In genomic region chr11:104001395-104001955, GRCm38 (mm10) we compare ENCODE assay signal across 27 mouse cellular contexts. TPM values are rescaled to one million over a fixed set of nuclear protein-coding genes. Genes with fewer than 3 reads are reported as not detected.
DNase-seq lines count a peak whose midpoint lies in the region; ATAC-seq and TF ChIP-seq lines count a peak whose summit lies in the region.
"Had no signal": no experiment of that assay in that cellular context is flagged by ENCODE, and none has a peak within 500 bp of the region (broad histone marks: within the 10 kb centered on the region; RNA-seq: fewer than 3 reads in every experiment).

No protein-coding gene starts in this region.

- intact Hi-C loops in heart, postnatal 36 days (cut with DNase I): no loop called here

- H3K9me3 ChIP-seq in intestine, postnatal 0 days (ENCODE audit: control insufficient read depth): no peaks in the 10 kb centered on the region
- H3K9me3 ChIP-seq: embryonic facial prominence, embryonic 12.5 days; G1E; heart, embryonic 13.5 days; hindbrain, embryonic 10.5 days; intestine, embryonic 15.5 days; limb, embryonic 13.5 days; liver, embryonic 12.5 days; midbrain, embryonic 10.5 days; midbrain, embryonic 15.5 days; neural tube, embryonic 12.5 days; stomach, embryonic 15.5 days had no signal

- TF ChIP-seq POLR2A in spleen, adult 2 months (IDR thresholded peaks at IDR 0.05; ENCODE audit: low read depth, low read length): no peak
- no peak for TF ChIP-seq POLR2A in bone marrow, adult 2 months (IDR thresholded peaks at IDR 0.05; ENCODE audit: borderline replicate concordance, control insufficient read depth, low read depth, low read length)

- peaks cover 22% of the 10 kb centered on the region for H3K4me1 ChIP-seq in spleen, adult 2 months (ENCODE audit: control insufficient read depth, insufficient read depth, insufficient read length)
- H3K4me1 ChIP-seq in bone marrow, adult 2 months (ENCODE audit: control insufficient read depth, insufficient read depth, low read length): peaks cover 2% of the 10 kb centered on the region; the same call in 1 of the 2 replicates
- no peaks in the 10 kb centered on the region for H3K4me1 ChIP-seq in intestine, postnatal 0 days (replicated peaks; ENCODE audit: control insufficient read depth, insufficient read depth, low read length)
- H3K4me1 ChIP-seq: heart, embryonic 13.5 days; intestine, embryonic 15.5 days; limb, embryonic 13.5 days; liver, embryonic 12.5 days; midbrain, embryonic 10.5 days; midbrain, embryonic 15.5 days; neural tube, embryonic 12.5 days; stomach, embryonic 15.5 days had no signal

- no peaks in the 10 kb centered on the region for H3K79me2 ChIP-seq in macrophage (ENCODE audit: inconsistent target)

- no peak for DNase-seq in spleen, adult 2 months (ENCODE audit: low read depth in 1 of 2, low spot score in 2 of 2)
- DNase-seq in spleen, postnatal 10 days (ENCODE audit: low spot score in 2 of 2): no peak
- no peak for DNase-seq in heart, postnatal 36 days
- DNase-seq in cerebellum, adult 9-11 months: no peak
- no peak for DNase-seq in cerebellum, adult 18-20 months
- DNase-seq: embryo, embryonic 11 days; gastrocnemius, adult 2 months; gastrocnemius, postnatal 36 days; thymus, postnatal 14 days had no signal

- WGBS in spleen, adult 2 months: 28% methylated on average over 12 of the region's 12 CpGs
- 31% methylated on average over 12 of the region's 12 CpGs for WGBS in bone marrow, adult 2 months
- WGBS in macrophage (ENCODE audit: missing documents): 4% methylated on average over 10 of the region's 12 CpGs
- 73% methylated on average over 12 of the region's 12 CpGs for WGBS in intestine, postnatal 0 days

- no peak overlapping the region for H3K9ac ChIP-seq in intestine, postnatal 0 days (ENCODE audit: low read depth, low read length)
- H3K9ac ChIP-seq: embryonic facial prominence, embryonic 12.5 days; heart, embryonic 13.5 days; intestine, embryonic 15.5 days; limb, embryonic 13.5 days; liver, embryonic 12.5 days; midbrain, embryonic 15.5 days; neural tube, embryonic 12.5 days; stomach, embryonic 15.5 days had no signal

- peak overlapping the region; percentile 80 for H3K27ac ChIP-seq in spleen, adult 2 months (ENCODE audit: insufficient read depth, low read length)
- H3K27ac ChIP-seq in bone marrow, adult 2 months (ENCODE audit: control insufficient read depth, insufficient read depth, low read depth, low read length, poor library complexity): peak overlapping the region; percentile 30; the same call in 1 of the 2 replicates
- H3K27ac ChIP-seq in macrophage: peak overlapping the region; percentile 92
- no peak overlapping the region for H3K27ac ChIP-seq in intestine, postnatal 0 days (ENCODE audit: low read depth, low read length)
- H3K27ac ChIP-seq: embryonic facial prominence, embryonic 12.5 days; gastrocnemius, adult 2 months; heart, embryonic 13.5 days; hindbrain, embryonic 10.5 days; intestine, embryonic 15.5 days; kidney, postnatal 0 days; limb, embryonic 13.5 days; liver, embryonic 12.5 days; midbrain, embryonic 10.5 days; midbrain, embryonic 15.5 days; neural tube, embryonic 12.5 days; stomach, embryonic 15.5 days had no signal

- no peak for TF ChIP-seq CTCF in spleen, adult 2 months (IDR thresholded peaks at IDR 0.05; ENCODE audit: extremely low read depth, insufficient read depth, insufficient read length, insufficient replicate concordance)
- TF ChIP-seq CTCF in bone marrow, adult 2 months (IDR thresholded peaks at IDR 0.05; ENCODE audit: control insufficient read depth, insufficient read depth, low read length): no peak
- TF ChIP-seq CTCF in intestine, postnatal 0 days (IDR thresholded peaks at IDR 0.05; ENCODE audit: low read depth): no peak

- H3K36me3 ChIP-seq in spleen, adult 2 months (ENCODE audit: control insufficient read depth, insufficient read depth, low read length): no peaks in the 10 kb centered on the region
- no peaks in the 10 kb centered on the region for H3K36me3 ChIP-seq in macrophage (ENCODE audit: inconsistent target)
- no peaks in the 10 kb centered on the region for H3K36me3 ChIP-seq in intestine, postnatal 0 days (ENCODE audit: control insufficient read depth, insufficient read depth)
- H3K36me3 ChIP-seq: embryonic facial prominence, embryonic 12.5 days; G1E; heart, embryonic 13.5 days; hindbrain, embryonic 10.5 days; intestine, embryonic 15.5 days; limb, embryonic 13.5 days; liver, embryonic 12.5 days; midbrain, embryonic 10.5 days; midbrain, embryonic 15.5 days; neural tube, embryonic 12.5 days; stomach, embryonic 15.5 days had no signal

- H3K4me2 ChIP-seq in intestine, postnatal 0 days (replicated peaks; ENCODE audit: low read depth): no peak overlapping the region
- H3K4me2 ChIP-seq: embryonic facial prominence, embryonic 12.5 days; heart, embryonic 13.5 days; intestine, embryonic 15.5 days; limb, embryonic 13.5 days; liver, embryonic 12.5 days; midbrain, embryonic 15.5 days; neural tube, embryonic 12.5 days; stomach, embryonic 15.5 days had no signal

- H3K27me3 ChIP-seq in spleen, adult 2 months (ENCODE audit: control insufficient read depth, insufficient read depth, low read length): no peaks in the 10 kb centered on the region
- no peaks in the 10 kb centered on the region for H3K27me3 ChIP-seq in intestine, postnatal 0 days (replicated peaks; ENCODE audit: control insufficient read depth, insufficient read depth, low read length)
- H3K27me3 ChIP-seq: embryonic facial prominence, embryonic 12.5 days; intestine, embryonic 15.5 days; limb, embryonic 13.5 days; liver, embryonic 12.5 days; midbrain, embryonic 15.5 days; neural tube, embryonic 12.5 days; stomach, embryonic 15.5 days had no signal

- H3K4me3 ChIP-seq in spleen, adult 2 months (ENCODE audit: extremely low read depth, insufficient read depth, insufficient read length): no peak overlapping the region
- H3K4me3 ChIP-seq in bone marrow, adult 2 months (replicated peaks; ENCODE audit: control insufficient read depth, low read depth, low read length): no peak overlapping the region
- H3K4me3 ChIP-seq in macrophage (ENCODE audit: inconsistent target): no peak overlapping the region
- H3K4me3 ChIP-seq in intestine, postnatal 0 days (ENCODE audit: low read depth, low read length): no peak overlapping the region
- H3K4me3 ChIP-seq: embryonic facial prominence, embryonic 12.5 days; gastrocnemius, adult 2 months; heart, embryonic 13.5 days; hindbrain, embryonic 10.5 days; intestine, embryonic 15.5 days; limb, embryonic 13.5 days; liver, embryonic 12.5 days; midbrain, embryonic 10.5 days; midbrain, embryonic 15.5 days; neural tube, embryonic 12.5 days; stomach, embryonic 15.5 days had no signal

- no peak for ATAC-seq in intestine, postnatal 0 days
- ATAC-seq: forebrain, embryonic 14.5 days; hindbrain, embryonic 16.5 days; intestine, embryonic 15.5 days; liver, embryonic 12.5 days; lung, postnatal 0 days; midbrain, embryonic 15.5 days had no signal

RNA-seq across cellular contexts. Expression of gene Arf2, which starts 34.9 kb away (rescaled TPM):
- polyA plus RNA-seq in spleen, adult 2 months (2012; rRNA removed): 6.0 and 7.4 TPM in 2 replicates
- polyA plus RNA-seq in bone marrow, adult 2 months (2011; ENCODE audit: insufficient read depth, insufficient read length, low replicate concordance, missing spikeins): 16.4 and 17.7 TPM in 2 replicates
- total RNA-seq in macrophage (2018; cell fraction: chromatin; rRNA removed): 10 to 100 TPM; 17.7 to 55.6 (median 31.3) TPM
- 10 to 100 TPM; 47.4 to 73.7 (median 62.6) TPM for total RNA-seq in macrophage (2018; cell fraction: cytosol; rRNA removed)
- total RNA-seq in macrophage (2018; cell fraction: nucleus; rRNA removed): 10 to 100 TPM; 30.4 to 62.1 (median 42.6) TPM
- 36.4 to 59.4 TPM (median 58.5 TPM) in 3 replicates for polyA plus RNA-seq in macrophage (2018)
- 10 to 100 TPM; 29.8 to 30.4 TPM for total RNA-seq in heart, postnatal 36 days (2021)
- 33.4 and 35.4 TPM in 2 replicates for polyA plus RNA-seq in intestine, postnatal 0 days (2015; fragmentation: Nextera tagmentation; extraction: Ambion mirVana)

RNA-seq across cellular contexts. Expression of gene Nsf, which starts 47.6 kb away (rescaled TPM):
- 36.8 and 38.9 TPM in 2 replicates for polyA plus RNA-seq in spleen, adult 2 months (2012; rRNA removed)
- 10.3 and 13.2 TPM in 2 replicates for polyA plus RNA-seq in bone marrow, adult 2 months (2011; ENCODE audit: insufficient read depth, insufficient read length, low replicate concordance, missing spikeins)
- 100 to 1,000 TPM in 18 of 26 experiments, 10 to 100 TPM in 8; 29.2 to 200 (median 142) TPM for total RNA-seq in macrophage (2018; cell fraction: chromatin; rRNA removed)
- total RNA-seq in macrophage (2018; cell fraction: cytosol; rRNA removed): 10 to 100 TPM; 50.6 to 78.7 (median 65.9) TPM
- total RNA-seq in macrophage (2018; cell fraction: nucleus; rRNA removed): 100 to 1,000 TPM in 7 of 26 experiments, 10 to 100 TPM in 19; 37.2 to 124 (median 75.3) TPM
- 58.7 to 88.9 TPM (median 64.1 TPM) in 3 replicates for polyA plus RNA-seq in macrophage (2018)
- total RNA-seq in heart, postnatal 36 days (2021): 10 to 100 TPM; 26.2 to 27.4 TPM
- 41.0 and 41.4 TPM in 2 replicates for polyA plus RNA-seq in intestine, postnatal 0 days (2015; fragmentation: Nextera tagmentation; extraction: Ambion mirVana)
